Mouse (Mus musculus): ENCODE measurements around the gene Tmem223. TPM values are rescaled to one million over a fixed set of nuclear protein-coding genes. Genes with fewer than 3 reads are reported as not detected.

The Tmem223 gene
- 27.1 and 53.1 TPM in 2 replicates for polyA plus RNA-seq (2011; ENCODE audit: insufficient read depth, insufficient read length, low replicate concordance, missing spikeins)

DNA sequence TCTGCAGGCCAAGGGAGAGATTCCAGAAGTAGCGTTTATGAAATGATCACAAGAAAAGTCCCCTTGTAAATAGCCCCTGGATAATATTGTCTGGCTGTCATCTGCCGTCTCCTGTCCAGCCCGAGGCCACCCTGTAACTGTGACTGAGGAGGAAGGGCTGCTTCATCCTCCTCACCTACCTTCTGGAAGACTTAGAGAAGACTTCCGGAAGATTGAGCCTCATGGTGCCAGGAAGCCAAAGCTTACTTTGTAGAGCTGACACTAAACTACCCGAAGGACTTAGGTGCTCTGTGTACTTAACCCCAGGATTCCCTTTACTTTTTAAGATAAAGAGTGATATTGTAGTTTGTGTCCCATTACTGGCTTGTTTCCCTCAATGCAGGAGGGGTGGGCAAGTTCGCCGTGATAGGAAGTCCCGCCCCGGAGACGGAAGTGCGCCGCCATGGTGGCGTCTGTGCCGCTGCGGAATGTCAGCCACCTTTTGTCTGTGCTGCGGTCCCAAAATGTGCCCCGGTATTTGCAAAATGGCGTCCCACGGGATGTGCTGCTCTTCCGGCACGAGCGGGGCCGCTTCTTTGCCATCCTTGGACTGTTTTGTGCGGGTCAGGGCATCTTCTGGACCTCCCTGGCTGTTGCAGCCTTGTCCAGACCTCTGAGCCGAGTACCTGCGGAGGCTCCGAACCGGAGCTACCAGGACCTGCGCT is at the start of gene Tmem223:
Tmem223 (plus strand) TSS at position 430 of the 704 bp plus-strand sequence.
- TF ChIP-seq POLR2A (IDR thresholded peaks at IDR 0.05; ENCODE audit: borderline replicate concordance, control insufficient read depth, low read depth, low read length): peak; percentile 93
- TF ChIP-seq CTCF (IDR thresholded peaks at IDR 0.05; ENCODE audit: control insufficient read depth, insufficient read depth, low read length): peak; percentile 11; the same call in 1 of the 2 replicates
- H3K4me3 ChIP-seq (replicated peaks; ENCODE audit: control insufficient read depth, low read depth, low read length): peak within 1 kb of the TSS; percentile 87
- H3K4me1 ChIP-seq (ENCODE audit: control insufficient read depth, insufficient read depth, low read length): peaks cover 9% of the 10 kb centered on the region; the same call in 1 of the 2 replicates
- peak within 1 kb of the TSS; percentile 79 for H3K27ac ChIP-seq (ENCODE audit: control insufficient read depth, insufficient read depth, low read depth, low read length, poor library complexity)
- 22% methylated on average over 29 of the region's 29 CpGs for WGBS

DNA sequence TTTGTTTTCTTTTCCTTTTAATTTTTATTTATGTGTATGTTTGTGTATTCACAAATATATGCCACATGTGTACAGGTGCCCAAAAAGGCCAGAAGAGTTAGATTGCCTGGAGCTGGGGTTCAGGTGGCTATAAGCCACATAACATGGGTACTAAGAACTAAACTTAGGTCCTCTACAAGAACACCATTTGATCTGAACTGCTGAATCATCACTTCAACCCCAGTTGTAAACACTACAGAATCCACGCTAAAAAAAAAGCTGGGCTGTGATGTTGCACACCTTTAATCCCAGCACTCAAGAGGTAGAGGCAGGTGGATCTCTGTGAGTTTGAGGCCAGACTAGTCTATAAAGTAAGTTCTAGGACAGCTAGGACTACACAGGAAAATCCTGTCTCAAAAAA is 49.4 kb upstream of the Tmem223 start:
- TF ChIP-seq CTCF (IDR thresholded peaks at IDR 0.05; ENCODE audit: control insufficient read depth, insufficient read depth, low read length) (no peak), POLR2A (IDR thresholded peaks at IDR 0.05; ENCODE audit: borderline replicate concordance, control insufficient read depth, low read depth, low read length) (no peak)
- no peak overlapping the region for H3K4me3 ChIP-seq (replicated peaks; ENCODE audit: control insufficient read depth, low read depth, low read length)
- 51% methylated on average over 1 of the region's 1 CpGs for WGBS
- peaks cover 1% of the 10 kb centered on the region; the same call in 1 of the 2 replicates for H3K4me1 ChIP-seq (ENCODE audit: control insufficient read depth, insufficient read depth, low read length)
- H3K27ac ChIP-seq (ENCODE audit: control insufficient read depth, insufficient read depth, low read depth, low read length, poor library complexity): no peak overlapping the region

DNA sequence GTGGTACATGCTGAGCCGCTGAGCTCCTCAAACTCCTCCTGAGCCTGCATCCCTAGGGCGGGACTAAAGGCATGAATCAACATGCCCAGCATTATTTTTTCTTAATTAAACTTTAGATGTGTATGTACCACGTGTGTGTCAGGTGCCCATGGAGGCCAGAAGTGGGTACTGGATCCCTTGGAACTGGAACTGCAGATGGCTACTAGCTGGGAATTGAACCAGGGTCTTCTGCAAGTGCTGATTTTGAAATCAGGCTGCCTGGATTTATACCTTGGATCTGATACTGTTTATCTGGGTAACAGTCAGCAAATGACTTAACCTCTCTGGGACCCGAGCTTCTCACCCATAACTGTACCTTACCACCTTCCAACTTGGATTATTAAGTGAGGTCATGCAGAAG is 48.8 kb upstream of the Tmem223 start:
- H3K4me3 ChIP-seq (replicated peaks; ENCODE audit: control insufficient read depth, low read depth, low read length): peak overlapping the region; percentile 46
- no peak for TF ChIP-seq CTCF (IDR thresholded peaks at IDR 0.05; ENCODE audit: control insufficient read depth, insufficient read depth, low read length)
- no peak for TF ChIP-seq POLR2A (IDR thresholded peaks at IDR 0.05; ENCODE audit: borderline replicate concordance, control insufficient read depth, low read depth, low read length)
- H3K27ac ChIP-seq (ENCODE audit: control insufficient read depth, insufficient read depth, low read depth, low read length, poor library complexity): peak overlapping the region; percentile 17; the same call in 1 of the 2 replicates
- peaks cover 1% of the 10 kb centered on the region; the same call in 1 of the 2 replicates for H3K4me1 ChIP-seq (ENCODE audit: control insufficient read depth, insufficient read depth, low read length)
- 43% methylated on average over 4 of the region's 4 CpGs for WGBS

DNA sequence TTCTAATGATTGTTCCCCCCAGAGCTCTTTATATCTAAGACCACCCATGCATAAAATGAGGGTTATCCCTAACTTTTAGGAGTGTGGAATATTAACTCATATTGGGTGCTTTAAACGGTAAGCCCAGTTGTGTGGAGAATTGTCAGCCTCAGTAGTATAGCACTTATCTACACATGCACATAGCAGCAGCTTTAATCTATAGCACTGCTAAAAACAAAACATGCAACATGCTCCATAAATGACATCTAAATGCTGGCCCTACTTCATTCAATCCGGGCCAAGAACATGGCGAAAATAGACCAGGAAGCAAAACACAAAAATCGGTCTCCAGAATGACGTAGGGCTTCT is 48.3 kb upstream of the Tmem223 start:
- H3K4me3 ChIP-seq (replicated peaks; ENCODE audit: control insufficient read depth, low read depth, low read length): peak overlapping the region; percentile 82
- peaks cover 1% of the 10 kb centered on the region; the same call in 1 of the 2 replicates for H3K4me1 ChIP-seq (ENCODE audit: control insufficient read depth, insufficient read depth, low read length)
- WGBS: under 1% methylated on average over 5 of the region's 5 CpGs
- H3K27ac ChIP-seq (ENCODE audit: control insufficient read depth, insufficient read depth, low read depth, low read length, poor library complexity): peak overlapping the region; percentile 97
- no peak for TF ChIP-seq POLR2A (IDR thresholded peaks at IDR 0.05; ENCODE audit: borderline replicate concordance, control insufficient read depth, low read depth, low read length)
- no peak for TF ChIP-seq CTCF (IDR thresholded peaks at IDR 0.05; ENCODE audit: control insufficient read depth, insufficient read depth, low read length)

DNA sequence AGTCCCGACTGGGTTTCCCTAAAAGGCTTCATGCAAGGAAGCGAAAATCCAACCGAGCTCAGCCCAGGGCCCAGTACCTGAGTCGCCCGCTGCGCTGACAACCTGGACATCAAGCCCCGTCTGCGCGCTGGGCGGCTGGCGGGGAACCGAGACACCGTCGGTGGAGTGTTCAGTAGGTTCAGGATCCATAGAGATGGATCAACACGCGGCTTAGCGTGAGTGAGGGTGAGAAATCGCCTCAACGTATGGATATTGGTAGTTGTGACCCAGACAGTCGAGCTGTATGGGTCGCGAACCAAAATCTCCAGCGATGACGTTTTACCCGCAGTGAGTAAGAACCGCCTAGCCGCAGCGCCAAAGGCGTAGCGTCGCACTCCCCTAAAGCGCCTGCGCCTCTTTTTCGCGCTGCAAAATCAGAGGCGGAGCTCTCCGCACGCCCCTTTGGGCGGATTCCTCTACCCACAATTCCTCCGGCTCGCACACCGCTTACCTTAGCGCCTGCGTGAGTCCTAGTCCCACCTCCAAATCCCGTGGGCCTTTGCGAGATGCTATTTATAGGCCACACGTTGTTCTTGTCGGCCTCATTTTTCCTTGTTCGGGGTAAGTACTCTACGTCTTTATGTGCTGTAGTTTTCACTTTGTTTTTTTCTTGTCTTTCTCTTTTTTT is 47.8 kb upstream of the Tmem223 start, which contains the start of gene Slc3a2:
Slc3a2 (minus strand) TSS at position 463 of the 667 bp plus-strand sequence.
- H3K27ac ChIP-seq (ENCODE audit: control insufficient read depth, insufficient read depth, low read depth, low read length, poor library complexity): peak within 1 kb of the TSS; percentile 97
- WGBS: under 1% methylated on average over 50 of the region's 50 CpGs
- H3K4me3 ChIP-seq (replicated peaks; ENCODE audit: control insufficient read depth, low read depth, low read length): peak within 1 kb of the TSS; percentile 84
- H3K4me1 ChIP-seq (ENCODE audit: control insufficient read depth, insufficient read depth, low read length): peaks cover 1% of the 10 kb centered on the region; the same call in 1 of the 2 replicates
- TF ChIP-seq CTCF (IDR thresholded peaks at IDR 0.05; ENCODE audit: control insufficient read depth, insufficient read depth, low read length) (no peak), POLR2A (IDR thresholded peaks at IDR 0.05; ENCODE audit: borderline replicate concordance, control insufficient read depth, low read depth, low read length) (peak; percentile 83)

DNA sequence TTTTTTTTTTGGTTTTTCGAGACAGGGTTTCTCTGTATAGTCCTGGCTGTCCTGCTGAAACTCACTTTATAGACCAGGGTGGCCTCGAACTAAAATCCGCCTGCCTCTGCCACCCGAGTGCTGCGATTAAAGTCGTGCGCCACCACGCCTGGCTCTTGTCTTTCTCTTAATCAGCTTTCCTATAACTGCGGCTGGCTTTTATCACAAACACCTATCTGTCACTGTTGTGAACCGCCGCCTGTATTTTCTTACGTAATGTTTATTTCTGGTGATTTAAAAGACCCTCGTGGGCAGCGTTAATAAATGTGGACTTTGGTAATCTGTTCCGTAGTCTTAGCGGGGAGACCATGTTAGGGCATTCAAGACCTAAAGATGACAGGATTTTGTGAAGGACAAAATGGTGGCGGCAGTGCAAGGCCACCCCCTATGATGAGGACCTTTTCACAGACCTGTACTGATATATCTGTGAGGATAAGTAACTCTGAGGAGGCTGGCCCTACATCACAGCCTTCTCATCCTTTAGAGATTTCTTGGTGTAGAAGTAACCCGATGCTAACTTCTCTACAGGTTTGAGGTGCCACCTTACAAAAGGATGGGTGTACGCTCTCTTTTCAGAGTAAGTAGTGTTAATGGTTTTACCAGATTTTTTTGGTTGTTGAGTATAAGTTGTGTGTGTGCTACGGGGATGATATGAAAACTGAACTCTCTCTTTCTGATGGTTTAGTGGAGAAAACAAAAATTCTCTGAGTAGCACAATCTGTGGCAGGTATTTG is 47.0 kb upstream of the Tmem223 start:
- Histone ChIP-seq H3K4me1 (ENCODE audit: control insufficient read depth, insufficient read depth, low read length) (peaks cover under 1% of the 10 kb centered on the region; the same call in 1 of the 2 replicates), H3K4me3 (replicated peaks; ENCODE audit: control insufficient read depth, low read depth, low read length) (peak overlapping the region; percentile 84), H3K27ac (ENCODE audit: control insufficient read depth, insufficient read depth, low read depth, low read length, poor library complexity) (peak overlapping the region; percentile 56; the same call in 1 of the 2 replicates)
- TF ChIP-seq CTCF (IDR thresholded peaks at IDR 0.05; ENCODE audit: control insufficient read depth, insufficient read depth, low read length) (no peak), POLR2A (IDR thresholded peaks at IDR 0.05; ENCODE audit: borderline replicate concordance, control insufficient read depth, low read depth, low read length) (no peak)
- under 1% methylated on average over 20 of the region's 20 CpGs for WGBS

DNA sequence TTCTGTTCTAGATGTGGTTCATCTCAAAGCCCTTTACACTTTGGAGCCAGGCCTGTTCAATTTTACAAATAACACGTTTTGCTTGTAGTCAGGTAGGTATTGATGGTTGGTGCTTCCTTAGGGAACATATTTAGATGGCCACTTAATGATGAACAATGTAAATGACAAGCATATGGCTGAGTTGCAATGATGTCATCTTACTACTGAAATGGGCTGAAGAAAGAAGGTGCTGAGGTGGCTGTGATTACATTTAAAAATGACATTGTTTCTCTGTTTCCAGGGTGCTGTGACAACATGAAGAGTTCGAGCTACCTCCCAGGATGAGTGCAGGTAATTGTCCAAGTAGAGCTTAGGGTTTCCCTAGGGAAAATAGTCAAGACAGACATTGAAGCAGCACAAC is 46.4 kb upstream of the Tmem223 start:
- no peaks in the 10 kb centered on the region; the same call in 1 of the 2 replicates for H3K4me1 ChIP-seq (ENCODE audit: control insufficient read depth, insufficient read depth, low read length)
- H3K27ac ChIP-seq (ENCODE audit: control insufficient read depth, insufficient read depth, low read depth, low read length, poor library complexity): no peak overlapping the region
- peak overlapping the region; percentile 84 for H3K4me3 ChIP-seq (replicated peaks; ENCODE audit: control insufficient read depth, low read depth, low read length)
- WGBS: 3% methylated on average over 2 of the region's 2 CpGs
- no peak for TF ChIP-seq CTCF (IDR thresholded peaks at IDR 0.05; ENCODE audit: control insufficient read depth, insufficient read depth, low read length)
- TF ChIP-seq POLR2A (IDR thresholded peaks at IDR 0.05; ENCODE audit: borderline replicate concordance, control insufficient read depth, low read depth, low read length): no peak
